Mouse (Mus musculus): ENCODE results near the gene Scarf1. TPM values are rescaled to one million over a fixed set of nuclear protein-coding genes. Genes with fewer than 3 reads are reported as not detected.

Gene Scarf1
- not detected for polyA plus RNA-seq (2014; fragmentation: Illumina TruSeq; extraction: RNeasy Lipid Tissue Mini Kit (QIAGEN cat#74804); ENCODE audit: low read depth, low replicate concordance)

DNA sequence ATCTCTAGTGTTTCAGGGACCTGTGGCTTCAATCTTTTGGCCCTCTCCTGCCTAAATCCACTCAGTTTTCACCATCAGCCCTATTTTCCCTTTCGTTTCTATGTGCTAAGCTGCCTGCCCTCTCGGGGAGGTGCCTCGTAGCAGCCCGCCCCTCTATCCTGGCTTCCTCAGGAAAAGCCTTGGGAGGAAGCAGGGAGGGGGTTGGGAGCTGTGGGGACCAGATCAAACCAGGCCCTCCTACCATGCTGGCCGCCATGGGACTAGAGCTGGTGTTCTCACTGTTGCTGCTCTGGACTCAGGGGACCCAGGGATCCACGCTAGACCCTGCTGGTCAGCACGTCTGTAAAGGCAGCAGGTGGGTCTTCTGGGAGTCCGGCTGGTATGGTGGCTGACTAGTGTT lies at the start of gene Scarf1:
Scarf1 (plus strand) TSS at position 205 of the 400 bp plus-strand sequence.

DNA sequence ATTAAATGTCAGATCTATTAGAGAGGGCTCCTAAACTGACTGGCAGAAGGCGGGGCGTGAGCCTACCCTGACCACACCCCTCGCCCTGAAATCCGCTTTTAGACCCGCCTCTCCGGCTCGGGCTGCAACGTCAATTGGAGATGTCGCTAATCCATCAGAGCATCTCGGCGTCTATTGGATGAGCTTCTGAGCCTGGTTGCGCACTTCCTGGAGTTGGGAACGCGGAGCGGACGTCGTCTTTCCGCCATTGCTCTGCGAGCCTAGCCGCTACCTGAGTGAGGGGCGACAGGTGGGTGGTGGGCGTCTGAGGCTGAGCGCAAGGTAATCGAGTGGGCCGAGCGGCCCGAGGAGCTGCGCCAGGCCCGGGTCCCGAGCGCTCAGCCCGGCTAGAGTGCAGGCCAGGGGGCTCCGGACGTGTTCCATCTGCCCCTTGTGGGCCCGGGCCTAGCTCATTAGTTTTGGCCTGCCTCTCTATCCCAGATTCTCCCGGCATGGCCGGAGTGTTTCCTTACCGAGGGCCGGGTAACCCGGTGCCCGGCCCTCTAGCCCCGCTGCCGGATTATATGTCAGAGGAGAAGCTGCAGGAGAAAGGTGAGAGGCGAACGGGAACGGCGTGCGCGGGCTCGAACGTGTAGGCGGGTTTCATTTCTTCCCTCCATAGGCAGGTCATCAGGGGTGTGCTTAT lies 26.6 kb upstream of the Scarf1 start, which contains the start of gene Prpf8:
Prpf8 (plus strand) TSS at position 216 of the 685 bp plus-strand sequence.

DNA sequence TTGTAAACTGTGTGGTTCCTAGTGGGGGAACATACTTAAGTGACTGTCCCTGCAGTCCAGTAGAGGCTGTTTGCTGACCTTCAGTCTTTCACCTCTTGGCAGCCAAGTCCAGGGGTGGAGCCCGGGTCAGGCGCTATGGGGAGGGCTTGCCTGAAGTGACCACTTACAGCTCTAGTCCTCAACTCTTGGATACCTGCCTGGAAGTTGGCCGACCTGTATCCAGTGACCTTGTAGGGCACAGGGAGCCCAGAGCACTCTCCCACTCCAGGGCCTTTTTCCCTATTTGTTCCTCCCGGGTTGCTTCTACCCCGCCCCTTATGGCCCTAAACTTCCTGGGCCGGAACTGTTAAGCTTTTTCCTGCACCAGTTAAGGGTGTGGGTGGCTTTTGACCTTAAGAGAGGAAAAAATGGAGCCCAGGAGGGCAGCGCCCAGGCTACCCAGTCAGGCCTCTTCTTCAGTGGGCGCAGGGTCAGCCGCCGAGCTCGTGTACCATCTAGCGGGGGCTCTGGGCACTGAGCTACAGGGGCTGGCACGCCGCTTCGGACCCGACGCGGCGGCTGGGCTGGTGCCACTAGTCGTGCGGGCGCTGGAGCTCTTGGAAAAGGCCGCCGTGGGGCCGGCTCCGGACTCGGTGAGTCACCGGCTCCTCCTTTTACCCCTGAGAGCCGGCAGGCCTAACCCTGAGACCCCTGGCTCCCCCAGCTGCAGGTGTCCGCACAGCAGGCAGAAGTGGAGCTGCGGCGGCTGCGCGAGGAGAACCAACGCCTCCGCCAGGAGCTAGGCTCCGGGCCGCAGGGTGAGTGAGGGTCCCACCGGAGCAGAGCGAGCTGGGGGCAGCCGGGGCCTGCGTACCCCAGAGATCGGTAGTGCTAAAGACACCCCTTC lies 3.4 kb upstream of the Scarf1 start, which contains the start of gene Rilp:
Rilp (plus strand) TSS at position 354 of the 886 bp plus-strand sequence.

DNA sequence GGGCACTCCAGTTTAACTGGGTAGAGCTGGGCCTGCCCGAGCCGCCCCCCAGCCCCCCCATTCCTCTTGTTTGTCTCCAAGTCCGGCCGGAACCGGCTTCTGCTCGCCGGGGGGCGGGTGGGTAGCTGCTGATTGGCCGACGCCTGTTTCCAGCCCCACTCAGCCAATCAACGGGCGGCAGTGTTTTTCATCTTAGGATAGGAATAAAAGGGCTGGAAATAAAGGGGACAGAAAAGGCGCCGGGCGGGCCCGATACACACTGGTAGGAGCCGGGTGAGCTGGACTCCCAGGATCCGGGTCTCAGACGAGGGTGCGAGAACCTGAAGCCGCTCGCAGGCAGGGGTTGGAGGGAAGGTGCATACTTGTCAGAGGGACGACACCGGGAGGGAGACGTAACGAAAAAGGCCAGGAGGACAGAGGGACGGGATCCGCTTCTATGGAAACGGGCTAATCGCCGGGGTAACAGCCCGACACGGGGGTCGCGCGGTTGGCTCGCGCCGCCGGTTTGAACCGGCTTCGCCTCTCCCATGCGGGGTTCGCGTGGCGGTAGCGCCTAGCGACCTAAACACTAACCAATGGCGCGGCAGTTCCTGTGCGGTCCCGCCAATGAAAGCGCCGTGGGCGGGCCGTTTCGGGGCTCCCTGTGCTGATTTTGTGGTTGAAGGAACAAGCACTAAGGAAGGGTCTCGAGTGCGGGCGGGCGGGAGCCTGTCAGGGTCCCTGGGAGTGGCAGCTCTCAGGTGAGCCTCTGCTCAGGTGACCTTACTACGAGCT lies 18.3 kb downstream of the Scarf1 start, which contains the start of gene Slc43a2:
Slc43a2 (plus strand) TSS at position 226 of the 774 bp plus-strand sequence.

Other genes starting within 250 kb of the Scarf1 start
- 33.1 TPM for gene Rpa1, start 165.2 kb upstream of the Scarf1 start, polyA plus RNA-seq (2014; fragmentation: Illumina TruSeq; extraction: RNeasy Lipid Tissue Mini Kit (QIAGEN cat#74804); ENCODE audit: low read depth, low replicate concordance)
- 6.0 TPM for gene Smyd4, start 165.1 kb upstream of the Scarf1 start, polyA plus RNA-seq (2014; fragmentation: Illumina TruSeq; extraction: RNeasy Lipid Tissue Mini Kit (QIAGEN cat#74804); ENCODE audit: low read depth, low replicate concordance)
- 0.89 TPM for gene Serpinf1, start 90.8 kb upstream of the Scarf1 start, polyA plus RNA-seq (2014; fragmentation: Illumina TruSeq; extraction: RNeasy Lipid Tissue Mini Kit (QIAGEN cat#74804); ENCODE audit: low read depth, low replicate concordance)
- 6.8 TPM for gene Serpinf2, start 73.9 kb upstream of the Scarf1 start, polyA plus RNA-seq (2014; fragmentation: Illumina TruSeq; extraction: RNeasy Lipid Tissue Mini Kit (QIAGEN cat#74804); ENCODE audit: low read depth, low replicate concordance)
- gene Wdr81, start 58.8 kb upstream of the Scarf1 start, polyA plus RNA-seq (2014; fragmentation: Illumina TruSeq; extraction: RNeasy Lipid Tissue Mini Kit (QIAGEN cat#74804); ENCODE audit: low read depth, low replicate concordance) = 0.12 TPM
- gene Tlcd2, start 51.8 kb upstream of the Scarf1 start, polyA plus RNA-seq (2014; fragmentation: Illumina TruSeq; extraction: RNeasy Lipid Tissue Mini Kit (QIAGEN cat#74804); ENCODE audit: low read depth, low replicate concordance) = 3.5 TPM
- 35.1 TPM for gene Prpf8, start 26.7 kb upstream of the Scarf1 start, polyA plus RNA-seq (2014; fragmentation: Illumina TruSeq; extraction: RNeasy Lipid Tissue Mini Kit (QIAGEN cat#74804); ENCODE audit: low read depth, low replicate concordance)
- gene Rilp, start 3.4 kb upstream of the Scarf1 start, polyA plus RNA-seq (2014; fragmentation: Illumina TruSeq; extraction: RNeasy Lipid Tissue Mini Kit (QIAGEN cat#74804); ENCODE audit: low read depth, low replicate concordance) = 0.73 TPM
- gene Slc43a2, start 18.2 kb downstream of the Scarf1 start, polyA plus RNA-seq (2014; fragmentation: Illumina TruSeq; extraction: RNeasy Lipid Tissue Mini Kit (QIAGEN cat#74804); ENCODE audit: low read depth, low replicate concordance) = 18.8 TPM
- gene Pitpna, start 74.6 kb downstream of the Scarf1 start, polyA plus RNA-seq (2014; fragmentation: Illumina TruSeq; extraction: RNeasy Lipid Tissue Mini Kit (QIAGEN cat#74804); ENCODE audit: low read depth, low replicate concordance) = 140 TPM
- gene Inpp5k, start 117.4 kb downstream of the Scarf1 start, polyA plus RNA-seq (2014; fragmentation: Illumina TruSeq; extraction: RNeasy Lipid Tissue Mini Kit (QIAGEN cat#74804); ENCODE audit: low read depth, low replicate concordance) = 43.3 TPM
- 8.9 TPM for gene Myo1c, start 137.0 kb downstream of the Scarf1 start, polyA plus RNA-seq (2014; fragmentation: Illumina TruSeq; extraction: RNeasy Lipid Tissue Mini Kit (QIAGEN cat#74804); ENCODE audit: low read depth, low replicate concordance)
- 239 TPM for gene Crk, start 165.7 kb downstream of the Scarf1 start, polyA plus RNA-seq (2014; fragmentation: Illumina TruSeq; extraction: RNeasy Lipid Tissue Mini Kit (QIAGEN cat#74804); ENCODE audit: low read depth, low replicate concordance)
- gene Ywhae, start 219.3 kb downstream of the Scarf1 start, polyA plus RNA-seq (2014; fragmentation: Illumina TruSeq; extraction: RNeasy Lipid Tissue Mini Kit (QIAGEN cat#74804); ENCODE audit: low read depth, low replicate concordance) = 1,397 TPM

Measured in kidney, adult 10 weeks (tissue).